12 mouse cellular contexts compared by ENCODE assay signal in the genomic region with DNA sequence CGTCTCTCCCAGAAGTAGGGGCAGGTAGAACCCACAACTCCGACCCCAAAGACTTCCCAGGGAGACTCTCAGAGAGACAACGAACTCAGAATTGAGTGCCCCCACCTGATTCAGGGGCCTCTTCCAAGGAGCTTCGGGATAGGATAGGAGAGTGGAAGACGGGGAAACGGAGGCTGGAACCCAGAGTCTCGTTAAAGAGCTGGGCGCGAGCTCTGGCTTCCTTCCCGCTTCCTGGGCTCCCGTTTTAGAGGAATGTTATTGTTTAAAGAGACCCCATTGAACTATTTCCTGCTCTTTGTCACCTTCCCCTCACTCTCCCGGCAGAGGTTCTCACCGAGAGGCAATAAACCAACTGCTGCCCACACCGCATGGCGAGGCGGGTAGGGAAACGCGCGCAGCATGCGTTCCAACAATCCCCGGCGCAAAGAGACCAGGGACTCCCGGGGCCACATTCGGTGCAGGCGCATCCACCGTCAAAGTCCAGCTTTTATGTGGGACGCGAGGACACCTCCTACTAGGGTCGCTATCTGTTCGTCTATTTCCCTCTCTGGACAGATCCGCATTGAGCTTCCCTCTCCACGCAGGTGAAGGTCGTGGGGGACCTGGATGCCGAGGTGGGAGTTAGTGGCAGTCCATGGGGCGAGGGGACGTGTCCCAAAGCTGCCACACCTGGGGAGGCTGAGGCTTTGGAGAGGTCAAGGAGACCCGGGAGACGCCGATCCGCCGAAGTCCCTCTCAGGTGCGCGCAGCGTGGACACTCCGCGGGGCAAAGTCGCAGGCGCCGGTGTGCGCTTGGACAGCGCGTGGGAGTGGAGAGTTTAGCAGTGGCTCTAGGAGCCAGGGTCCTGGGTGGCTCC. TPM values are rescaled to one million over a fixed set of nuclear protein-coding genes. Genes with fewer than 3 reads are reported as not detected.
DNase-seq lines count a peak whose midpoint lies in the region; ATAC-seq lines count a peak whose summit lies in the region.
"Had no signal": no experiment of that assay in that cellular context is flagged by ENCODE, and none has a peak within 500 bp of the region (broad histone marks: within the 10 kb centered on the region; RNA-seq: fewer than 3 reads in every experiment).

No protein-coding gene starts in this region.

- intact Hi-C loops in heart, postnatal 36 days (cut with DNase I), result no loop called here

- under 1% methylated on average over 52 of the region's 52 CpGs for WGBS in heart, embryonic 15.5 days
- WGBS in hindbrain, embryonic 11.5 days, result 0% methylated on average over 52 of the region's 52 CpGs
- WGBS in midbrain, embryonic 14.5 days, result under 1% methylated on average over 52 of the region's 52 CpGs

- H3K36me3 ChIP-seq in heart, embryonic 15.5 days, result no peaks in the 10 kb centered on the region
- H3K36me3 ChIP-seq in hindbrain, embryonic 11.5 days (ENCODE audit: control insufficient read depth, insufficient read depth, low read length), result no peaks in the 10 kb centered on the region
- H3K36me3 ChIP-seq in midbrain, embryonic 14.5 days (ENCODE audit: control insufficient read depth, insufficient read depth, low read length), result no peaks in the 10 kb centered on the region

- no peaks in the 10 kb centered on the region for H3K9me3 ChIP-seq in heart, embryonic 15.5 days (replicated peaks)
- H3K9me3 ChIP-seq in hindbrain, embryonic 11.5 days (ENCODE audit: control insufficient read depth, low read length), result no peaks in the 10 kb centered on the region
- H3K9me3 ChIP-seq in midbrain, embryonic 14.5 days (ENCODE audit: control insufficient read depth, low read length), result no peaks in the 10 kb centered on the region

- H3K9ac ChIP-seq in heart, embryonic 15.5 days, result no peak overlapping the region
- H3K9ac ChIP-seq in hindbrain, embryonic 11.5 days (ENCODE audit: low read depth, low read length), result no peak overlapping the region
- no peak overlapping the region for H3K9ac ChIP-seq in midbrain, embryonic 14.5 days (replicated peaks; ENCODE audit: low read length)

- no peak overlapping the region for H3K27ac ChIP-seq in heart, embryonic 15.5 days
- H3K27ac ChIP-seq in hindbrain, embryonic 11.5 days (ENCODE audit: low read depth, low read length), result no peak overlapping the region
- no peak overlapping the region for H3K27ac ChIP-seq in midbrain, embryonic 14.5 days (replicated peaks; ENCODE audit: low read depth, low read length)

- peak overlapping the region; percentile 39 for H3K4me3 ChIP-seq in heart, embryonic 15.5 days
- H3K4me3 ChIP-seq in hindbrain, embryonic 11.5 days (ENCODE audit: low read depth, low read length), result peak overlapping the region; percentile 18
- H3K4me3 ChIP-seq in midbrain, embryonic 14.5 days (replicated peaks; ENCODE audit: low read depth, low read length), result peak overlapping the region; percentile 13; the same call in 1 of the 2 replicates

- peaks cover 23% of the 10 kb centered on the region for H3K4me1 ChIP-seq in heart, embryonic 15.5 days (replicated peaks)
- H3K4me1 ChIP-seq in hindbrain, embryonic 11.5 days (replicated peaks; ENCODE audit: control insufficient read depth, insufficient read depth, low read length), result peaks cover 9% of the 10 kb centered on the region
- H3K4me1 ChIP-seq in midbrain, embryonic 14.5 days (ENCODE audit: control insufficient read depth, insufficient read depth, low read length), result 0 out of 2 replicates have a peak, but pooled peaks cover 5% of the 10 kb centered on the region

- no peak for DNase-seq in heart, postnatal 36 days
- peak; percentile 44 for DNase-seq in R1 (ENCODE audit: low read depth, low spot score)
- peak; percentile 51 for DNase-seq in hindbrain, embryonic 11.5 days (ENCODE audit: low spot score)
- DNase-seq in midbrain, embryonic 14.5 days, result no peak
- no peak for DNase-seq in cerebellum, adult 9-11 months
- DNase-seq in spleen, adult 18-20 months, result no peak
- no peak for DNase-seq in urinary bladder, postnatal 10 days (ENCODE audit: low spot score)
- DNase-seq: adrenal gland, postnatal 25 days; kidney, adult 11 months; lung, postnatal 10 days had no signal

- no peak for ATAC-seq in heart, embryonic 15.5 days (replicated peaks; ENCODE audit: insufficient number of reproducible peaks, insufficient read depth, low FRiP score, low read depth)
- ATAC-seq in hindbrain, embryonic 11.5 days (ENCODE audit: low FRiP score), result no peak
- no peak for ATAC-seq in midbrain, embryonic 14.5 days (ENCODE audit: low FRiP score, low TSS enrichment)
- ATAC-seq: CD4-positive, CD25-positive, alpha-beta regulatory T cell, adult 4 months had no signal

- peaks cover 99% of the 10 kb centered on the region for H3K27me3 ChIP-seq in heart, embryonic 15.5 days
- H3K27me3 ChIP-seq in hindbrain, embryonic 11.5 days (ENCODE audit: control insufficient read depth, insufficient read depth, low read length), result peaks cover 99% of the 10 kb centered on the region
- peaks cover 98% of the 10 kb centered on the region for H3K27me3 ChIP-seq in midbrain, embryonic 14.5 days (ENCODE audit: control insufficient read depth, insufficient read depth, low read length)

- peak overlapping the region; percentile 62 for H3K4me2 ChIP-seq in heart, embryonic 15.5 days
- peak overlapping the region; percentile 28; the same call in 1 of the 2 replicates for H3K4me2 ChIP-seq in hindbrain, embryonic 11.5 days (replicated peaks; ENCODE audit: low read depth, low read length)
- peak overlapping the region; percentile 39 for H3K4me2 ChIP-seq in midbrain, embryonic 14.5 days (ENCODE audit: low read length)

RNA-seq across cellular contexts. Expression of gene T, which starts 0.9 kb away (rescaled TPM):
- polyA plus RNA-seq in heart, embryonic 15.5 days (2015; fragmentation: Nextera tagmentation; extraction: Ambion mirVana), result 0.40 and 0.55 TPM in 2 replicates
- not detected for total RNA-seq in heart, postnatal 36 days (2021)
- 0.22 and 0.85 TPM in 2 replicates for polyA plus RNA-seq in hindbrain, embryonic 11.5 days (2014; fragmentation: Nextera tagmentation; extraction: Ambion mirVana)
- 0.39 and 0.43 TPM in 2 replicates for polyA plus RNA-seq in midbrain, embryonic 14.5 days (2014; fragmentation: Nextera tagmentation; extraction: Ambion mirVana)
- total RNA-seq: adrenal gland, postnatal 25 days had no signal
- polyA plus RNA-seq: CD4-positive, CD25-positive, alpha-beta regulatory T cell, adult 4 months had no signal

Comparison
In these comparisons a context has a peak if more than half of its experiments do, and no peak if none do; other contexts are left out.
1. DNase-seq: peak in R1 (single experiment) and hindbrain, embryonic 11.5 days (single experiment); none in heart, postnatal 36 days (0 of 2), midbrain, embryonic 14.5 days (single experiment), cerebellum, adult 9-11 months (single experiment), spleen, adult 18-20 months (0 of 2) and urinary bladder, postnatal 10 days (single experiment).
2. Peak in every context shown above with its lines, with median percentiles within 50 percentile points of each other: H3K4me2 ChIP-seq and H3K4me3 ChIP-seq.